Mouse (Mus musculus) forebrain, embryonic 10.5 days (tissue): Measurements from ENCODE around the gene Svbp. TPM values are rescaled to one million over a fixed set of nuclear protein-coding genes. Genes with fewer than 3 reads are reported as not detected.

Experiments
- DNase-seq: peaks from one replicate; pipeline ENCODE4 v3.0.0-alpha.2; 2017; ENCODE audit warnings: low spot score; ENCODE audit errors: extremely low spot score
- H3K27ac ChIP-seq: fragments of 300-500 bp; sonication (generic); 2 replicates; pipeline ENCODE4 v1.5.1; 2016; ENCODE audit warnings: mild to moderate bottlenecking
- H3K27me3 ChIP-seq: fragments of 300-500 bp; sonication (generic); 2 replicates; pipeline ENCODE4 v1.6.1; 2016; ENCODE audit warnings: mild to moderate bottlenecking; ENCODE audit not compliant: poor library complexity, severe bottlenecking
- H3K36me3 ChIP-seq: fragments of 300-500 bp; sonication (generic); replicated peaks from 2 replicates; pipeline ENCODE4 v1.6.1; 2016; ENCODE audit warnings: mild to moderate bottlenecking, moderate library complexity
- H3K4me1 ChIP-seq: fragments of 300-500 bp; sonication (generic); 2 replicates; pipeline ENCODE4 v1.6.1; 2016
- H3K4me3 ChIP-seq: fragments of 300-500 bp; sonication (generic); 2 replicates; pipeline ENCODE4 v1.5.1; 2016; ENCODE audit warnings: mild to moderate bottlenecking, moderate library complexity
- H3K9me3 ChIP-seq: fragments of 300-500 bp; sonication (generic); 2 replicates; pipeline ENCODE4 v1.6.1; 2016; ENCODE audit warnings: mild to moderate bottlenecking, moderate library complexity
- WGBS: fragments of 180-500 bp; shearing (Covaris S2); methylation state at CpG from one replicate; pipeline ENCODE4 v1.1.7; 2016; 5-methylcytosine and 5-hydroxymethylcytosine counted together
- polyA plus RNA-seq: library from polyadenylated mRNA; unstranded; fragments of >200 nt; fragmentation: Nextera tagmentation; extraction: Ambion mirVana; gene quantifications from 2 replicates; pipeline ENCODE4 v1.2.1, GENCODE M21; 2016

Svbp gene
- polyA plus RNA-seq, 1 experiment from 2014 or later, result 138 TPM

DNA sequence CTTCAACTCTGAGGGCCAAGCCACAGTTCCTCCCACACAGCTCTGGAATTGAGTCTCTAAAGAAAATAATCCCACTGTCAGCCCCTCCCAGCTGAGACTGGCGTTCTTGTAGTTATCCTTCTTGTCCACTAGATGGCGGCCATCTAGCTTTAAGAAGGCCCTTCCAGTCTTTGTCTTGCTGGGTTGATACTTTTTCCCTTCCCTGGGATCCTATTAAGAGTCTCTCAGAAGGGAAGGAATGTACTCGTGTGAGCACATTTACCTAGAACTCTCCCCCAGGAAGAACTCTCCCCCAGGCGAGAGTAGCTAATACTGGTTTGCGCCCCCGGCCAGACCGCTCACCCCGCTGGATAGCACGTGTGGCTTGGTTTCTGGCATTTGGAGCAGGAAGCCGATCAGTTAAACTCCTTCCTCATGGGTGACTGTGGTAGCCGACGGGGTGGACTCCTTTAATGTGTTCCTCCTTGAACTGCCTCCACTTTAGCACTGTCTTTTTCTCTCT lies 44.1 kb downstream of the Svbp start:
- Histone ChIP-seq H3K27ac (peak overlapping the region; percentile 85), H3K27me3 (peaks cover 3% of the 10 kb centered on the region; the same call in 1 of the 2 replicates), H3K4me1 (peaks cover 15% of the 10 kb centered on the region), H3K4me3 (peak overlapping the region; percentile 16; the same call in 1 of the 2 replicates), H3K36me3 (peaks cover 60% of the 10 kb centered on the region), H3K9me3 (no peaks in the 10 kb centered on the region)
- WGBS, result 46% methylated on average over 12 of the region's 12 CpGs
- DNase-seq, result peak; percentile 43

DNA sequence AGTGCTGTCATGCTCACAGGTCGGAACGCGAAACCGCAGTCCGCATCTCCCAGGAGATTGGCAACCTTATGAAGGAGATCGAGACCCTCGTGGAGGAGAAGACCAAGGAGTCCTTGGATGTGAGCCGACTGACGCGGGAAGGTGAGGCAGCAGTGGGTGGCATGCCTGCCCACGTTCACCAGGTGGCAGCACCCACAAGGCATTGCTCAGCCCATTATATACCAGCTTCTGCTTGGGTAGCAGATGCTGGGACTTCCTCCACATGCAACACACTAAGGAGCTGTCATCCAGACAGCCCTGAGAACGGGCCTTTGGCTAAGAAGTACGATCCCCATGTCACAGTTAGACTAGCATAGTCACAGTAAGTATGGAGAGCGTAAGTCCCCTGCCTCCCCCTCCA lies 46.6 kb downstream of the Svbp start:
- WGBS, result 88% methylated on average over 14 of the region's 14 CpGs
- Histone ChIP-seq H3K9me3 (no peaks in the 10 kb centered on the region), H3K4me3 (no peak overlapping the region), H3K36me3 (peaks cover 79% of the 10 kb centered on the region), H3K27ac (no peak overlapping the region), H3K27me3 (no peaks in the 10 kb centered on the region), H3K4me1 (peaks cover 13% of the 10 kb centered on the region)
- no peak for DNase-seq

DNA sequence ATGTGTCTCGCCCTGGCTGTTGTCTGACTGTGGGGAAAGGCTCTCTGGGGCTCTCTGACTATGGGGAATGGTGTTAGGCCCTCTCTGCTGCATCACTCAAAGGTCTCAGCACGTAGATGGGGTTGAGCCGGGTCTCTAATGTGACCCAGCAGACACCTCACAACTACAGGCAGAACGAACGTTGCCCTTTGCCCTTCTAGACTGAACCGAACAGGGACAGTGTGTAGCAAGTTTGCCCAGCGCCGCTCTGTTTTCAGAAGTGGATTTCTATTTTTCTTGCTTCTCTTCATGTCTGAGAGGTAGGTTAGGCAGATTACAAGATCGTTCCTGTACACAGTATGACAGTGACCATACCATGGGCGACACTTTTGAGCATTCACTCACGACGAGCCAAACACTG lies 47.5 kb downstream of the Svbp start:
- Histone ChIP-seq H3K27ac (no peak overlapping the region), H3K4me3 (no peak overlapping the region), H3K27me3 (no peaks in the 10 kb centered on the region), H3K36me3 (peaks cover 75% of the 10 kb centered on the region), H3K9me3 (no peaks in the 10 kb centered on the region), H3K4me1 (peaks cover 22% of the 10 kb centered on the region)
- no peak for DNase-seq
- 94% methylated on average over 12 of the region's 12 CpGs for WGBS

DNA sequence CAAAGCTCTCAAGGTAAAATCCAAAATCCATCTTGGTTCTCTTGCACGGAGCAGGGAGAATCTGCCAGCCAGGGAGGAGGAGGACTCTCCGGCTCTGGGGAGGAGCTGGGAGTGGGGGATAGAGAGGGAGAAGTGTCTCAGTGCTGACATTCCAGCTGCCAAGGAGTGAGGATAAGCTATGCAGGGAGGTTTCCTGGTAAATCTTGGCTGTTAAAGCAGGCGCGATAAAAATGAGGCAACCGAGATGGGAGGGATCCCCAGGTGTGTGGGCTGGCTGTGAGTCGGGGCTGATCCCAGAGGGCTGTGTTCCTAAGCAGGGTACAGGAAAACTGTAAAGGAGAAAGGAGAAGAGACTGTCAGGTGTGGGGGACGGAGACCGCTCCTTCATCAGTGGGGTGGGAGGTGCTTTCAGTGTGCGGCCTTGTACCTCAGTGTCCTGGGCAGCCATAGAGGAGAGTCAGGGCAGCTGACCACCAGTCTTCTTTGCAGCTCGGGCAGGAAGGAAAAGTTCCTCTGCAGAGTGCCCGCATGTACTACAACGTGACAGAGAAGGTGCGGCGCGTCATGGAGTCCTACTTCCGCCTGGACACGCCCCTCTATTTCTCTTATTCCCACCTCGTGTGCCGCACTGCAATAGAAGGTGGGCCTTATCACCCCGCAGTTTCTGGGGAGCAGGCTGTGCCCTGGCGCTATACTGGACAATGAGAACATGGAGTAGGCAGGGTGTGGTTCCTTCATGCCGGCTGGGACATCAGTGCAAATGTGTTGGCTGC lies 49.5 kb downstream of the Svbp start:
- 88% methylated on average over 22 of the region's 22 CpGs for WGBS
- DNase-seq, result no peak
- H3K4me1 ChIP-seq, result peaks cover 17% of the 10 kb centered on the region
- H3K27ac ChIP-seq, result no peak overlapping the region
- no peak overlapping the region for H3K4me3 ChIP-seq
- H3K27me3 ChIP-seq, result no peaks in the 10 kb centered on the region
- peaks cover 77% of the 10 kb centered on the region for H3K36me3 ChIP-seq
- no peaks in the 10 kb centered on the region for H3K9me3 ChIP-seq

DNA sequence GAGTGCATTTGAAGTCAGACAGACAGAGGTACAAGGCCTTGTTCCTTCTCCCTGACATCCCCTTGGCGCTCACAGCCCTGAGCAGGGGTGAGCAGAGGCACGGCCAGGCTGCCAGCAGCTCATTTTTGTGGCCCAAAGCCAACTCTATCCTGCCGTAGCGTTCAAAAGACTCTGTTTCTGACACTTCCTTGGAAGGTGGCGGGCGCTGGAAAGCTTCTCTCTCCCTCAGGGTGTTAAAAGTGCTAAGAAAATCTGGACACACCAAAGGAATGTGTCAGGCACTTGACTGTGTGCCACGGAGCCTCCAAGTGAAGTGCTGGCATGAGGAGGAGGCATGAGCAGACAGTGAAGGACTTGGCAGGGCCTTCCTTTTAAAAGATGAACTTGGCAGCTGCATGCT lies 50.5 kb downstream of the Svbp start:
- Histone ChIP-seq H3K36me3 (peaks cover 74% of the 10 kb centered on the region), H3K4me3 (no peak overlapping the region), H3K27me3 (no peaks in the 10 kb centered on the region), H3K4me1 (peaks cover 17% of the 10 kb centered on the region), H3K9me3 (no peaks in the 10 kb centered on the region), H3K27ac (no peak overlapping the region)
- WGBS, result 83% methylated on average over 7 of the region's 7 CpGs
- DNase-seq, result no peak

DNA sequence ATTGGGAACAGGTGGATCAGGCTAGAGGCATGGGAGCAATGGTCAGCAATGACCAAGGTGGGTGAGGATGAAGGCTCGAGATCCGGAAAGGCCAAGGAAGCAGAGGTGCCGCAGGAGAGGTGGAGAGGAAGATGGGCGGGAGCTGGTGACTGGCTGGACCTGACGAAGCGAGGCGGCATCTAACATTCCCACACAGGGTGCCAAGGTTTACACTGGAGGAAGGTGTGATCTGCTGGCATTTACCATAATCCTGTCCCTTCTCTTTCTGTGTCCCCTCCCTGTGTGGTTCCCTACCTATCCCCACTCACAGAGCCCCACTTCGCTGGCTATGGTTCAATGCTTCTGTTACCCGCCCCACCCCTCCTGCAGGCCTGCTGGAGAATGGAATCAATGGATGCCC lies 50.9 kb downstream of the Svbp start:
- Histone ChIP-seq H3K27ac (no peak overlapping the region), H3K4me3 (no peak overlapping the region), H3K9me3 (no peaks in the 10 kb centered on the region), H3K36me3 (peaks cover 70% of the 10 kb centered on the region), H3K27me3 (no peaks in the 10 kb centered on the region), H3K4me1 (peaks cover 17% of the 10 kb centered on the region)
- no peak for DNase-seq
- WGBS, result 83% methylated on average over 9 of the region's 9 CpGs

DNA sequence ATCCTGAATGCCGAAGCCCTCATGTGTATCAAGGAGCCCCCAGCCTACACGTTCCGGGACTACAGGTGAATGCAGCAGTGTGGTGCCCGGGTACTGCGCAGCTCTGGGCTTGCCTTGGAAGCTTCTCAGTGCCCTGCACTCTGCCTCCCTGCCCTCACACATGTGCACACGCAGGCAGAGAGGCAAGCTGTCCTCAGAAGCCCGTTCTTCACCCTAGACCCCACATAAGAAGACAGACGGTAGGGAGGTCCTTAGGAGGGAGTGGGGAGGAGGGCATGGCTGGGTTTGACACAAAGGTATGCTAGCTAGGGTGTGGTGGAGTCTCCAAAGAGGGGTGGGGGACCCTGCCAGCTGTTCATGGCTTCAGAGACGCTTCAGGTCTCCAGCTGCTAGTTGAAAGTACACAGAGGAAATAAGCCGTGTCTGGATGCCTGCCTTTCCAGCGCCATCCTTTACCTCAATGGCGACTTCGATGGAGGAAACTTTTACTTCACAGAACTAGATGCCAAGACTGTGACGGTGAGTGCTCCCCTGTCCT lies 51.7 kb downstream of the Svbp start:
- Histone ChIP-seq H3K36me3 (peaks cover 62% of the 10 kb centered on the region), H3K9me3 (no peaks in the 10 kb centered on the region), H3K27ac (peak overlapping the region; percentile 76), H3K27me3 (no peaks in the 10 kb centered on the region), H3K4me1 (peaks cover 17% of the 10 kb centered on the region), H3K4me3 (no peak overlapping the region)
- WGBS, result 86% methylated on average over 14 of the region's 14 CpGs
- DNase-seq, result no peak

DNA sequence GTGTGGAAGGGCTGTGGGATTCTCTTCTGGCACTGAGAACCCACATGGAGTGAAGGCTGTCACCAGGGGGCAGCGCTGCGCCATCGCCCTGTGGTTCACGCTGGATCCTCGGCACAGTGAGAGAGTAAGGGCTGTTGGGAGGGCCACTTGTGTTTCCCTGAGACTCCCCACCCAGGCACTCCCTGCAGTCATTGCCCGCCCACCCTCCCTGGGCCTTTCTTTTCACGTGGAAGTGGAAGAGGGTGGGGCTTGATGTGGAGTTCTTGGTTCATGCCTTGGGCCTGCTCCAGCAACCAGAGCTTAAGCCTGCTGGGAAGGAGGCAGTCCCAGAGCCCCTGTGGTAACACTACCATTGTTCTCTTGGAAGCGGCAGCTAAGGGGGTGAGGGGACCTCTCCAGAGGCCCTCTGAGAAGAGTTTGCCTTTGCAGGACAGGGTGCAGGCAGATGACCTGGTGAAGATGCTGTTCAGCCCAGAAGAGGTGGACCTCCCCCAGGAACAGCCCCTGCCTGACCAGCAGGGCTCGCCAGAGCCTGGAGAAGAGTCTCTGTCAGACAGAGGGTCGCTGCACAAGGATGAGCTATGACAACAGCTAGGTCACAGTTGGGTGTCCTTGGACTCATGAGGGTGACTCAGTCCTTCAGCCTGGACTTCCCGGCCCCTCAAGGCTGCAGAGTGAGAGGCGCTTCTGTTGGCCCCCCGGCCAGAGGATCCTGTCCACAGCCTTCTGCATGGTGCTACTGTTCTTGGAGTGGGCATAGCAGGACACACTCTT lies 52.5 kb downstream of the Svbp start:
- H3K4me3 ChIP-seq, result peak overlapping the region; percentile 20; the same call in 1 of the 2 replicates
- H3K36me3 ChIP-seq, result peaks cover 53% of the 10 kb centered on the region
- DNase-seq, result peak; percentile 65
- peaks cover 17% of the 10 kb centered on the region for H3K4me1 ChIP-seq
- no peaks in the 10 kb centered on the region for H3K9me3 ChIP-seq
- WGBS, result 30% methylated on average over 13 of the region's 13 CpGs
- H3K27ac ChIP-seq, result peak overlapping the region; percentile 76
- H3K27me3 ChIP-seq, result no peaks in the 10 kb centered on the region

DNA sequence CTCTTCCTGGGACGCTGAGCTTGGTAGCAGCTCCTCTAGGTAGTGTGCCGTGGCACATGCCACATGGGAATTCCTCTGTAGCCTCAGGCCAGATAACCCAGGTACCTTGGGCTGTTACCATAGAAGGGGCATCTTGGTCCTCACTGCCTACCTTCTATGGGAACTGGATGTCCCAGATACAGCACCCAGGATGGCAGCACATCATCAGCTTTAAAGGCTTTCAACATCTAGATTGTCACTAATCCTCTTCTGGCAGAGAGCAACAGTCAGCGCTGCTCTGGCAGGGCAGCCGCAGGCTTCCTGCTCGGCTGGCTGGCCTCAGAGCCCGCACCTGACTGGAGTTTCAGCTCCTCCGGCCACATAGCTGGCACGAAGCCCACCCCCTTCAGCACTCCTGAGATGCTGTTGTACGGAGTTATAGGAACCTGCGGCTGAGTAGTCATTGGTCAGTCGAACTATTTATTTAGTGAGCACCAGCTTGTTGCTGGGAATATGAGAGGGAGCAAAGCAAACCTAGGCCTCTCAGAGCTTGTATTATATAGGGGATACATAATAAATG lies 53.4 kb downstream of the Svbp start:
- H3K36me3 ChIP-seq, result peaks cover 45% of the 10 kb centered on the region
- no peak overlapping the region for H3K27ac ChIP-seq

More for the DNA sequence above, 53.4 kb downstream of the Svbp start:
- no peak overlapping the region for H3K4me3 ChIP-seq
- H3K9me3 ChIP-seq, result no peaks in the 10 kb centered on the region
- no peak for DNase-seq
- WGBS, result 87% methylated on average over 11 of the region's 11 CpGs
- H3K4me1 ChIP-seq, result peaks cover 17% of the 10 kb centered on the region
- no peaks in the 10 kb centered on the region for H3K27me3 ChIP-seq

Other genes starting within 250 kb of the Svbp start
- not detected in 2 replicates for gene Lao1, start 233.7 kb upstream of the Svbp start, polyA plus RNA-seq
- gene Slc2a1, start 86.6 kb upstream of the Svbp start, polyA plus RNA-seq, result 204 and 222 TPM in 2 replicates
- gene Zfp691, start 21.1 kb upstream of the Svbp start, polyA plus RNA-seq, result 10.5 and 10.6 TPM in 2 replicates
- 9.8 and 12.3 TPM in 2 replicates for gene Ermap, start 5.3 kb upstream of the Svbp start, polyA plus RNA-seq
- not detected in 2 replicates for gene Tmem269, start 22.9 kb downstream of the Svbp start, polyA plus RNA-seq
- gene AU022252, start 37.4 kb downstream of the Svbp start, polyA plus RNA-seq, result 32.7 and 41.6 TPM in 2 replicates
- 13.4 and 16.2 TPM in 2 replicates for gene P3h1, start 37.6 kb downstream of the Svbp start, polyA plus RNA-seq
- 0.16 TPM in 1 of 2 replicates, not detected in the other for gene Cldn19, start 60.1 kb downstream of the Svbp start, polyA plus RNA-seq
- gene Ybx1, start 99.3 kb downstream of the Svbp start, polyA plus RNA-seq, result 929 and 1,023 TPM in 2 replicates
- 156 and 159 TPM in 2 replicates for gene Ppih, start 125.2 kb downstream of the Svbp start, polyA plus RNA-seq
- gene Ccdc30, start 220.2 kb downstream of the Svbp start, polyA plus RNA-seq, result 7.0 and 8.1 TPM in 2 replicates
- gene Ppcs, start 227.1 kb downstream of the Svbp start, polyA plus RNA-seq, result 30.2 and 31.4 TPM in 2 replicates
- 0.25 and 0.31 TPM in 2 replicates for gene Zmynd12, start 227.5 kb downstream of the Svbp start, polyA plus RNA-seq